Mouse (Mus musculus) heart, postnatal 0 days (tissue): ENCODE data around the gene Alkbh3. TPM values are rescaled to one million over a fixed set of nuclear protein-coding genes. Genes with fewer than 3 reads are reported as not detected.

Source experiments
- ATAC-seq: fragments of 200-750 bp; cut with Nextera tagmentation; 2 replicates; pipeline ENCODE4 v1.8.0; 2017; ENCODE audit warnings: low read depth, moderate number of reproducible peaks, moderate library complexity; ENCODE audit not compliant: insufficient read depth
- DNase-seq: peaks from one replicate; pipeline ENCODE4 v3.0.0-alpha.2; 2016; ENCODE audit warnings: low spot score
- H3K27ac ChIP-seq: fragments of 300-500 bp; sonication (generic); 2 replicates; pipeline ENCODE4 v1.5.1; 2014; ENCODE audit warnings: low read depth, mild to moderate bottlenecking
- H3K27me3 ChIP-seq: fragments of 300-500 bp; sonication (generic); 2 replicates; pipeline ENCODE4 v1.6.1; 2014; ENCODE audit warnings: low read length, mixed read lengths; ENCODE audit not compliant: control insufficient read depth, insufficient read depth
- H3K36me3 ChIP-seq: fragments of 300-500 bp; sonication (generic); replicated peaks from 2 replicates; pipeline ENCODE4 v1.6.1; 2014; ENCODE audit warnings: low read length, mixed read lengths; ENCODE audit not compliant: control insufficient read depth, insufficient read depth
- H3K4me1 ChIP-seq: fragments of 300-500 bp; sonication (generic); 2 replicates; pipeline ENCODE4 v1.6.1; 2014; ENCODE audit warnings: antibody characterized with exemption; ENCODE audit not compliant: control insufficient read depth, insufficient read depth
- H3K4me2 ChIP-seq: fragments of 300-500 bp; sonication (generic); 2 replicates; pipeline ENCODE4 v1.6.1; 2014; ENCODE audit warnings: low read depth, mild to moderate bottlenecking, low read length, moderate library complexity
- H3K4me3 ChIP-seq: fragments of 300-500 bp; sonication (generic); 2 replicates; pipeline ENCODE4 v1.5.1; 2014; ENCODE audit warnings: low read depth, low read length
- H3K9ac ChIP-seq: fragments of 300-500 bp; sonication (generic); replicated peaks from 2 replicates; pipeline ENCODE4 v1.6.1; 2014; ENCODE audit warnings: low read depth, low read length, mixed read lengths
- H3K9me3 ChIP-seq: fragments of 300-500 bp; sonication (generic); replicated peaks from 2 replicates; pipeline ENCODE4 v1.6.1; 2016; ENCODE audit warnings: low read length; ENCODE audit not compliant: control insufficient read depth
- CTCF ChIP-seq: IDR thresholded peaks from 2 replicates; pipeline ENCODE4 v1.5.1; 2016; ENCODE audit warnings: antibody characterized with exemption, control low read depth, low read depth
- EP300 ChIP-seq: IDR thresholded peaks from 2 replicates; pipeline ENCODE4 v1.6.1; 2016; ENCODE audit warnings: antibody characterized with exemption, low read depth
- WGBS: fragments of 180-500 bp; shearing (Covaris S2); extraction: QIAGEN DNeasy Blood & Tissue Kit; methylation state at CpG from one replicate; pipeline ENCODE4 v1.1.7; 2014; 5-methylcytosine and 5-hydroxymethylcytosine counted together
- polyA plus RNA-seq: library from polyadenylated mRNA; unstranded; fragments of >200 nt; fragmentation: Nextera tagmentation; extraction: Ambion mirVana; gene quantifications from 2 replicates; pipeline ENCODE4 v1.2.1, GENCODE M21; 2015
- total RNA-seq: library from RNA; depleted of rRNA; stranded (reverse); fragments of >200 nt; gene quantifications from 2 replicates; pipeline ENCODE4 v1.2.3, GENCODE M21; 2014; ENCODE audit warnings: low replicate concordance

Gene Alkbh3
- total and polyA plus RNA-seq, 2 experiments from 2014 or later = 96.8 to 123 TPM

GRCm38 (mm10) chr2:93992259-93992658 lies 18.3 kb downstream of the Alkbh3 start:
- Histone ChIP-seq H3K27me3 (no peaks in the 10 kb centered on the region), H3K36me3 (peaks cover 66% of the 10 kb centered on the region), H3K4me1 (peaks cover 5% of the 10 kb centered on the region; the same call in 1 of the 2 replicates), H3K4me2 (no peak overlapping the region), H3K9ac (no peak overlapping the region), H3K27ac (peak overlapping the region; percentile 13; the same call in 1 of the 2 replicates), H3K4me3 (no peak overlapping the region), H3K9me3 (no peaks in the 10 kb centered on the region)
- TF ChIP-seq CTCF = no peak
- no peak for TF ChIP-seq EP300
- 48% methylated on average over 5 of the region's 5 CpGs for WGBS
- DNase-seq (peak; percentile 64), ATAC-seq (0 out of 2 replicates have a peak, but pooled peaks have one; percentile 20)

- Histone ChIP-seq H3K4me3 (no peak overlapping the region), H3K27ac (peak overlapping the region; percentile 13), H3K4me2 (no peak overlapping the region), H3K4me1 (peaks cover 5% of the 10 kb centered on the region; the same call in 1 of the 2 replicates), H3K36me3 (peaks cover 68% of the 10 kb centered on the region), H3K9ac (no peak overlapping the region), H3K27me3 (no peaks in the 10 kb centered on the region), H3K9me3 (no peaks in the 10 kb centered on the region)
- WGBS = 35% methylated on average over 3 of the region's 3 CpGs
- ATAC-seq = no peak
- TF ChIP-seq EP300 (no peak), CTCF (no peak)
- DNase-seq = no peak
These were observed 19.3 kb downstream of the Alkbh3 start for GRCm38 (mm10) chr2:93991336-93991735.

GRCm38 (mm10) chr2:93988440-93988839 lies 22.2 kb downstream of the Alkbh3 start:
- ATAC-seq (no peak), DNase-seq (no peak)
- Histone ChIP-seq H3K27ac (no peak overlapping the region), H3K4me2 (no peak overlapping the region), H3K4me1 (peaks cover 3% of the 10 kb centered on the region; the same call in 1 of the 2 replicates), H3K9ac (no peak overlapping the region), H3K9me3 (no peaks in the 10 kb centered on the region), H3K4me3 (no peak overlapping the region), H3K27me3 (no peaks in the 10 kb centered on the region), H3K36me3 (peaks cover 69% of the 10 kb centered on the region)
- TF ChIP-seq CTCF (no peak), EP300 (no peak)
- WGBS = 97% methylated on average over 2 of the region's 2 CpGs

- DNase-seq (no peak), ATAC-seq (no peak)
- Histone ChIP-seq H3K36me3 (peaks cover 77% of the 10 kb centered on the region), H3K27ac (no peak overlapping the region), H3K4me2 (no peak overlapping the region), H3K4me3 (no peak overlapping the region), H3K9ac (no peak overlapping the region), H3K27me3 (no peaks in the 10 kb centered on the region), H3K9me3 (no peaks in the 10 kb centered on the region), H3K4me1 (no peaks in the 10 kb centered on the region)
- TF ChIP-seq CTCF (no peak), EP300 (no peak)
- 78% methylated on average over 4 of the region's 4 CpGs for WGBS
These were observed 28.0 kb downstream of the Alkbh3 start for GRCm38 (mm10) chr2:93982457-93983235.

- Histone ChIP-seq H3K4me2 (no peak overlapping the region), H3K9ac (no peak overlapping the region), H3K27me3 (no peaks in the 10 kb centered on the region), H3K27ac (no peak overlapping the region), H3K4me3 (no peak overlapping the region), H3K9me3 (no peaks in the 10 kb centered on the region), H3K36me3 (peaks cover 53% of the 10 kb centered on the region), H3K4me1 (peaks cover 6% of the 10 kb centered on the region; the same call in 1 of the 2 replicates)
- 88% methylated on average over 7 of the region's 7 CpGs for whole genome bisulfite sequencing
- no peak for ATAC-seq
- DNase-seq = no peak
- TF ChIP-seq EP300 (no peak), CTCF (no peak)
These were observed 31.1 kb downstream of the Alkbh3 start for GRCm38 (mm10) chr2:93979249-93980120.
